Mouse (Mus musculus) hindbrain, embryonic 14.5 days (tissue): ENCODE results near the gene Ipo13. TPM values are rescaled to one million over a fixed set of nuclear protein-coding genes. Genes with fewer than 3 reads are reported as not detected.
A peak's percentile ranks its signal among the peaks of the same experiment; 100 is the strongest.

ENCODE experiments used
- ATAC-seq: fragments of 200-750 bp; cut with Nextera tagmentation; 2 replicates; pipeline ENCODE4 v1.8.0; 2017; ENCODE audit warnings: moderate number of reproducible peaks, mild to moderate bottlenecking, moderate TSS enrichment, moderate library complexity; ENCODE audit not compliant: low FRiP score
- DNase-seq: peaks from one replicate; pipeline ENCODE4 v3.0.0-alpha.2; 2015; ENCODE audit warnings: low spot score
- H3K27ac ChIP-seq: fragments of 300-500 bp; sonication (generic); 2 replicates; pipeline ENCODE4 v1.5.1; 2014; ENCODE audit warnings: mild to moderate bottlenecking, moderate library complexity
- H3K27me3 ChIP-seq: fragments of 300-500 bp; sonication (generic); 2 replicates; pipeline ENCODE4 v1.6.1; 2014; ENCODE audit warnings: mild to moderate bottlenecking, low read length, mixed read lengths; ENCODE audit not compliant: control insufficient read depth, insufficient read depth
- H3K36me3 ChIP-seq: fragments of 300-500 bp; sonication (generic); replicated peaks from 2 replicates; pipeline ENCODE4 v1.6.1; 2014; ENCODE audit not compliant: control insufficient read depth, insufficient read depth
- H3K4me1 ChIP-seq: fragments of 300-500 bp; sonication (generic); replicated peaks from 2 replicates; pipeline ENCODE4 v1.6.1; 2014; ENCODE audit warnings: antibody characterized with exemption, low read length, mixed read lengths; ENCODE audit not compliant: control insufficient read depth, insufficient read depth
- H3K4me2 ChIP-seq: fragments of 300-500 bp; sonication (generic); replicated peaks from 2 replicates; pipeline ENCODE4 v1.6.1; 2014; ENCODE audit warnings: mild to moderate bottlenecking, moderate library complexity
- H3K4me3 ChIP-seq: fragments of 300-500 bp; sonication (generic); replicated peaks from 2 replicates; pipeline ENCODE4 v1.5.1; 2014; ENCODE audit warnings: mild to moderate bottlenecking, low read length
- H3K9ac ChIP-seq: fragments of 300-500 bp; sonication (generic); 2 replicates; pipeline ENCODE4 v1.6.1; 2014
- H3K9me3 ChIP-seq: fragments of 300-500 bp; sonication (generic); 2 replicates; pipeline ENCODE4 v1.6.1; 2016; ENCODE audit warnings: low read length; ENCODE audit not compliant: control insufficient read depth
- WGBS: fragments of 180-500 bp; shearing (Covaris S2); extraction: QIAGEN DNeasy Blood & Tissue Kit; methylation state at CpG from one replicate; pipeline ENCODE4 v1.1.7; 2014; 5-methylcytosine and 5-hydroxymethylcytosine counted together
- polyA plus RNA-seq: library from polyadenylated mRNA; unstranded; fragments of >200 nt; fragmentation: Nextera tagmentation; extraction: Ambion mirVana; gene quantifications from 2 replicates; pipeline ENCODE4 v1.2.1, GENCODE M21; 2014

The Ipo13 gene
- polyA plus RNA-seq, 1 experiment from 2014 or later, result 55.1 TPM

GRCm38 (mm10) chr4:117928699-117929241 lies 14.0 kb upstream of the Ipo13 start:
- Histone ChIP-seq H3K9ac (no peak overlapping the region), H3K4me3 (peak overlapping the region; percentile 13), H3K27me3 (peaks cover 62% of the 10 kb centered on the region), H3K4me2 (peak overlapping the region; percentile 51), H3K4me1 (peaks cover 16% of the 10 kb centered on the region; the same call in 1 of the 2 replicates), H3K9me3 (no peaks in the 10 kb centered on the region), H3K36me3 (peaks cover 3% of the 10 kb centered on the region; the same call in 1 of the 2 replicates), H3K27ac (no peak overlapping the region)
- 2% methylated on average over 13 of the region's 13 CpGs for WGBS
- DNase-seq, result peak; percentile 52
- no peak for ATAC-seq

GRCm38 (mm10) chr4:117928234-117928633 lies 13.4 kb upstream of the Ipo13 start:
- Histone ChIP-seq H3K9ac (no peak overlapping the region), H3K27me3 (peaks cover 62% of the 10 kb centered on the region), H3K36me3 (peaks cover 3% of the 10 kb centered on the region; the same call in 1 of the 2 replicates), H3K4me3 (no peak overlapping the region), H3K27ac (no peak overlapping the region), H3K9me3 (no peaks in the 10 kb centered on the region), H3K4me2 (no peak overlapping the region), H3K4me1 (peaks cover 16% of the 10 kb centered on the region; the same call in 1 of the 2 replicates)
- ATAC-seq (no peak), DNase-seq (peak; percentile 83)
- WGBS, result 14% methylated on average over 6 of the region's 6 CpGs

DNA sequence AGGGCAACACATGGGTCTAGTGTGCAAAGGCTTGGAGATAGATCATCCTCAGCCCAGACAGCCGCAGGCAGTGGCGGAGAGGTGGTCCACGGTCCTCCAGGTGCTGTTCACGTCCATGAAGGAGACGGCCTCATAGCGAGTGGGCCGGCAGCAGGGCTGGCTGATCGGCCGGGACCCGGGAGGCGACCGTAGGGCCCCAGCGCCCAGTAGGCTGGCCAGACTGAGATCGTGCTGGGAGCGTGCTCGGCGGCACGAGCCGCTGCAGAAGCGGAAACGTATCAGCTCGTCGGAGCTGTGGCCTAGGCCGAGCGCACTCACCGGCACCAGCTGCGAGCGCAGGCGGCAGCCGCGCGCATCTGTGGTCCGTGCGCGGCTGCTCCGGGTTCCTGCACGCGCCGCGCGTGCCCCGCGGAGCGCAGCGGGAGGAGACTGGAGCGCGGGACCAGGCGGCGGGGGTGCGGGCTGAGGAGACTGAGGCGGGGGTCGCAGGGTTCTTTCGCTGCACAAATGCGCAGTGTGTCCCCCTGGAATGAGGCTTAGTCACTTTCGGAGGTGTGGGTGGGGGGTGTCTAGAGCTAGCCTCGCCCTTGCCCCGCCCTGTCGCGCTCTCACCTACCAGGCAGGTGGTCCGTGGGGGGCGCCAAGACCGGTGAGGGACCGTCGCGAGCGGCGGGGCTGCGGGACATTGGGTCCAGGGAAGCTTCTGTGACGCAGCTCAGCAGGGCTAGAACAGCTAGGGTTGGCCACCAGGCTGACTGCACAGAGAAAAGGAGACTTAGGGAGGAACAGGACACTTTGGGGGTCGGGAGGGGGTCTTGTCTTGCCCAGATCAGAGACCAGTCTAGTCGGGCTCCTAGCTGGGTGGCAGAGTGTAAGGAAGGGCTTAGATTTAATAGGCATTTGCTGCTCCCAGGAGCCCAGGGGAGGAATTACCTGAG lies 12.0 kb upstream of the Ipo13 start:
- Histone ChIP-seq H3K27me3 (peaks cover 62% of the 10 kb centered on the region), H3K27ac (no peak overlapping the region), H3K4me2 (peak overlapping the region; percentile 88), H3K9ac (peak overlapping the region; percentile 69), H3K4me3 (peak overlapping the region; percentile 44), H3K9me3 (no peaks in the 10 kb centered on the region), H3K4me1 (peaks cover 16% of the 10 kb centered on the region; the same call in 1 of the 2 replicates), H3K36me3 (no peaks in the 10 kb centered on the region)
- ATAC-seq (peak; percentile 78), DNase-seq (peak; percentile 79)
- WGBS, result 2% methylated on average over 70 of the region's 71 CpGs

- 76% methylated on average over 5 of the region's 6 CpGs for WGBS
Measured at GRCm38 (mm10) chr4:117924916-117925315, 10.1 kb upstream of the Ipo13 start.

DNA sequence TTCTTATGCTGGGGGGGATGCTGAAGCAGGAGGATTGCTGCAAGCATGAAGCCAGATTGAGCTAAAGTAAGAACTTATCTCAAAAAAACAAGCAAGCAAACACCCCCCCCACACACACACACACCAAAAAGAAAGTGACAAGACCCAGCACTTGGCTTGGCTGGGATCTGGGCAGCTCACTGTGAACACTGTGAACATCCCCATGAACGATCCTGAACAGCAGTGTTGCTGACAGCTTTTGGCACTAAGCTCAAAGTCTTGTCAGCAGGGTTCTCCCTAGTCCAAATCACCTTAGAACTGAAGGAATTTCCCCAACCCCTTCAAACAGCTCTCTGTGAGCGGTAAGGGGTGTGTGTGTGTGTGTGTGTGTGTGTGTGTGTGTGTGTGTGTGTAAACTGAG lies 8.7 kb upstream of the Ipo13 start:
- Histone ChIP-seq H3K27me3 (peaks cover 35% of the 10 kb centered on the region), H3K9ac (no peak overlapping the region)
- 56% methylated on average over 2 of the region's 2 CpGs for WGBS

More at GRCm38 (mm10) chr4:117924916-117925315, 10.1 kb upstream of the Ipo13 start:
- Histone ChIP-seq H3K36me3 (no peaks in the 10 kb centered on the region), H3K27ac (no peak overlapping the region), H3K9ac (no peak overlapping the region), H3K9me3 (no peaks in the 10 kb centered on the region), H3K4me1 (peaks cover 16% of the 10 kb centered on the region; the same call in 1 of the 2 replicates), H3K27me3 (peaks cover 50% of the 10 kb centered on the region), H3K4me3 (no peak overlapping the region), H3K4me2 (no peak overlapping the region)
- ATAC-seq (no peak), DNase-seq (no peak)

DNA sequence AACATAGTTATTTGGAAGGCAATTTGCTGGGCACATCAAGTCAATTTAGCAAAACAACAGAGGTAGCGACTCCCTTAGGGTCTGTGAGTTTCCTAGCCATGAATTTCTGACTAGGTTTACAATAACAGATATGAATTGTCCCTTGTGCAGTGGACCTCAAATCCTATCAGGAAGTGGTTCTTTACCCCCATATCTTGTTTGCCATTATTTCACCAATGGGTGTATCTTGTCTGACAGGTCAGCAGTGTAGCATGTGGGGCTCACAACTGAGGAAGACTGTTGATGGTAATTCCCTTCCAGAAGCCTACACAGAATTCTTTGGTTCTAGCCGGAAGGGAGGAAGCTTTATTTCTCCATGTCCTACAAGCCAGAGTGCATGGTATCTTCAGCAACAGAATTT lies 6.6 kb upstream of the Ipo13 start:
- Histone ChIP-seq H3K4me1 (no peaks in the 10 kb centered on the region), H3K27me3 (peaks cover 21% of the 10 kb centered on the region; the same call in 1 of the 2 replicates), H3K9ac (no peak overlapping the region), H3K9me3 (no peaks in the 10 kb centered on the region), H3K27ac (no peak overlapping the region), H3K4me3 (no peak overlapping the region), H3K36me3 (no peaks in the 10 kb centered on the region), H3K4me2 (no peak overlapping the region)
- ATAC-seq (no peak), DNase-seq (no peak)
- 89% methylated on average over 2 of the region's 2 CpGs for WGBS

More for the DNA sequence above, 8.7 kb upstream of the Ipo13 start:
- ATAC-seq, result no peak
- Histone ChIP-seq H3K4me3 (no peak overlapping the region), H3K27ac (no peak overlapping the region), H3K4me1 (peaks cover 7% of the 10 kb centered on the region; the same call in 1 of the 2 replicates), H3K9me3 (no peaks in the 10 kb centered on the region), H3K4me2 (no peak overlapping the region), H3K36me3 (no peaks in the 10 kb centered on the region)
- DNase-seq, result no peak

GRCm38 (mm10) chr4:117918762-117919161 lies 4.0 kb upstream of the Ipo13 start:
- H3K4me1 ChIP-seq, result peaks cover 14% of the 10 kb centered on the region
- DNase-seq (no peak), ATAC-seq (no peak)
- H3K9ac ChIP-seq, result no peak overlapping the region
- no peaks in the 10 kb centered on the region for H3K36me3 ChIP-seq
- no peaks in the 10 kb centered on the region for H3K27me3 ChIP-seq
- 93% methylated on average over 5 of the region's 5 CpGs for WGBS
- no peak overlapping the region for H3K27ac ChIP-seq
- no peaks in the 10 kb centered on the region for H3K9me3 ChIP-seq
- H3K4me2 ChIP-seq, result no peak overlapping the region
- no peak overlapping the region for H3K4me3 ChIP-seq

DNA sequence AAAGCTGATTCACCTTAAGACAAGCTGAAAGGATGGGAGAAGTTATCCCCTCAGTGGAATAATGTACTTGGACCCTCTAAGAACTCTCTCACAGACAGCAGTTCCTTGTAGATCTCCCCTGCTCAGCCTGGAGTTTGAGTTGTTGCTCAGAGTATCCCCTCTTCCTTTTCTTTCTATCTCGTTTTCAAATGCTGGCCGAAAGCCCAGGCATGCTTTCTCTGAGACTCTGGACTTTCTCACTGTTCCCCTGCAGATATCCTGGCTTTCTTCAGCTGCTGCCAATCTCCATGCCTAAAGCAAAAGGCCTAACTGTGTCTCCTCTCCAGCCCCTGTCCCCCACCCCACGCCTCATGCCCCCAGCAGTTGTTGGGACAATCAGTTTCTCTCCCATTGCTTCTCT lies 3.5 kb upstream of the Ipo13 start:
- ATAC-seq, result no peak
- peaks cover 19% of the 10 kb centered on the region for H3K4me1 ChIP-seq
- no peaks in the 10 kb centered on the region for H3K9me3 ChIP-seq
- no peaks in the 10 kb centered on the region for H3K27me3 ChIP-seq
- 69% methylated on average over 3 of the region's 3 CpGs for WGBS
- no peak overlapping the region for H3K4me3 ChIP-seq
- H3K4me2 ChIP-seq, result no peak overlapping the region
- H3K9ac ChIP-seq, result no peak overlapping the region
- H3K27ac ChIP-seq, result no peak overlapping the region
- DNase-seq, result no peak
- no peaks in the 10 kb centered on the region for H3K36me3 ChIP-seq

GRCm38 (mm10) chr4:117917847-117918246 lies 3.0 kb upstream of the Ipo13 start:
- Histone ChIP-seq H3K9me3 (no peaks in the 10 kb centered on the region), H3K4me1 (peaks cover 23% of the 10 kb centered on the region), H3K36me3 (no peaks in the 10 kb centered on the region), H3K4me3 (no peak overlapping the region), H3K27ac (no peak overlapping the region), H3K27me3 (no peaks in the 10 kb centered on the region), H3K9ac (no peak overlapping the region), H3K4me2 (no peak overlapping the region)
- WGBS, result 94% methylated on average over 4 of the region's 4 CpGs
- DNase-seq (no peak), ATAC-seq (no peak)
